Mouse (Mus musculus) erythroblast, embryonic 14.5 days (primary cell): Measurements from ENCODE around the gene Prcp.

ENCODE experiments used
- GATA1 ChIP-seq: IDR thresholded peaks from 2 replicates; pipeline ENCODE4 v1.6.1; 2012; ENCODE audit warnings: low read length, inconsistent platforms, mixed read lengths
- TAL1 ChIP-seq: IDR thresholded peaks from 3 replicates; pipeline ENCODE4 v1.6.1; 2012; ENCODE audit warnings: low read length, inconsistent platforms, mixed read lengths

GRCm38 (mm10) chr7:92890211-92890610 lies 15.9 kb downstream of the Prcp start:
- TF ChIP-seq TAL1 (no peak), GATA1 (no peak)
